Mouse (Mus musculus): ENCODE measurements around the gene Ak9. TPM values are rescaled to one million over a fixed set of nuclear protein-coding genes. Genes with fewer than 3 reads are reported as not detected.

The Ak9 gene
- polyA plus RNA-seq, 1 experiment from 2014 or later = not detected

DNA sequence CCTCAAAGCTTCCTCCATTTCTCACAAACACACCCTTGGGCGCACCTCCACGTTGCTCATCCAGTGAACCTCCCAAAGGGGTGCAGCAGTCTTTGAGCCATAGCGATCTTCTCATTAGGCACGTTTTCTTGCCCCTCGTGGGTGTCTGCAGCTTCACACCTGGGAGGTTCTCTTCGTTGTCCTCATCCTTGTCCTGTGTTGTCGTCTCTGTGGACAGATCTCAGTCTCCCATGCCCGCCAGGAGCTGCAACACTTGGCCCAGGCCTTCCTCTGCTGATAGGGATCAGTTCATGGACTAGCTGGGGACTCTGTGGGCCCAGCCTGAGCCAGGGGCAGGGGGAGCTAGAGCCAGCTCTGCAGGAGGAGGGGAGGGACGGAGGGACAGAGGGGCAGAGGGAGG, 61.3 kb downstream of the Ak9 start:
- 73% methylated on average over 9 of the region's 9 CpGs for WGBS (ENCODE audit: insufficient replicate concordance)
- Histone ChIP-seq H3K4me3 (ENCODE audit: low read depth, low read length) (no peak overlapping the region), H3K9ac (replicated peaks) (no peak overlapping the region), H3K36me3 (replicated peaks; ENCODE audit: insufficient read depth, low read length) (no peaks in the 10 kb centered on the region), H3K27ac (ENCODE audit: low read depth) (no peak overlapping the region), H3K27me3 (ENCODE audit: insufficient read depth, low read length) (no peaks in the 10 kb centered on the region), H3K9me3 (ENCODE audit: low read length) (no peaks in the 10 kb centered on the region), H3K4me1 (ENCODE audit: insufficient read depth) (no peaks in the 10 kb centered on the region), H3K4me2 (ENCODE audit: low read depth, low read length) (no peak overlapping the region)
- no peak for TF ChIP-seq EP300 (IDR thresholded peaks at IDR 0.05; ENCODE audit: low read depth)
- TF ChIP-seq CTCF (IDR thresholded peaks at IDR 0.05; ENCODE audit: low read depth) = no peak
- ATAC-seq = no peak
- no peak for DNase-seq

DNA sequence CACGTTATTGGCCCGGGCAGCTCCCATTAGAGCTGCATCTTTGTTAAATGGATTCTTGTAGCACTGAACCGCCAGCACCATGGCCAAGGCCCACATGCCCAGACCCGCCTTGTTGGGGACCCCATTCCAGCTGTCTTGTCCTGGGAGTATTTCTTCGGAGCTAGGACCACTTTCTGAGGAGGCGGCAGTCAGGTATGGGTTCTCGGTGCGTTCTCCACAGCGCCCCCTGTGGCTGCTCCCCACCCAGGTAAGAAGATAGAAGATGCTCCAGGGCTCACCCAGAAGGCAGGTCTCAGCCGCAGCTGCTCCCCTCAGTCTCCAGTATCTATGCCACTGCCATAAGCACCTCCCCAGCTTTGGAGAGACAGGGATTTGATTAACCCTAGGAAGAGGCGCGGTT, 76.7 kb downstream of the Ak9 start:
- no peaks in the 10 kb centered on the region for H3K9me3 ChIP-seq (ENCODE audit: low read length)
- no peak overlapping the region for H3K27ac ChIP-seq (ENCODE audit: low read depth)
- H3K27me3 ChIP-seq (ENCODE audit: insufficient read depth, low read length) = no peaks in the 10 kb centered on the region
- no peak for DNase-seq
- no peaks in the 10 kb centered on the region for H3K36me3 ChIP-seq (replicated peaks; ENCODE audit: insufficient read depth, low read length)
- TF ChIP-seq CTCF (IDR thresholded peaks at IDR 0.05; ENCODE audit: low read depth) (no peak), EP300 (IDR thresholded peaks at IDR 0.05; ENCODE audit: low read depth) (no peak)
- H3K4me3 ChIP-seq (ENCODE audit: low read depth, low read length) = no peak overlapping the region
- peaks cover under 1% of the 10 kb centered on the region; the same call in 1 of the 2 replicates for H3K4me1 ChIP-seq (ENCODE audit: insufficient read depth)
- 63% methylated on average over 12 of the region's 12 CpGs for WGBS (ENCODE audit: insufficient replicate concordance)
- no peak overlapping the region for H3K4me2 ChIP-seq (ENCODE audit: low read depth, low read length)
- H3K9ac ChIP-seq (replicated peaks) = no peak overlapping the region
- no peak for ATAC-seq

- Histone ChIP-seq H3K27me3 (ENCODE audit: insufficient read depth, low read length) (no peaks in the 10 kb centered on the region), H3K9ac (replicated peaks) (no peak overlapping the region), H3K4me3 (ENCODE audit: low read depth, low read length) (no peak overlapping the region), H3K36me3 (replicated peaks; ENCODE audit: insufficient read depth, low read length) (no peaks in the 10 kb centered on the region), H3K27ac (ENCODE audit: low read depth) (peak overlapping the region; percentile 83), H3K4me2 (ENCODE audit: low read depth, low read length) (peak overlapping the region; percentile 38; the same call in 1 of the 2 replicates), H3K9me3 (ENCODE audit: low read length) (no peaks in the 10 kb centered on the region), H3K4me1 (ENCODE audit: insufficient read depth) (peaks cover 4% of the 10 kb centered on the region; the same call in 1 of the 2 replicates)
- DNase-seq (peak; percentile 70), ATAC-seq (peak; percentile 80)
- TF ChIP-seq CTCF (IDR thresholded peaks at IDR 0.05; ENCODE audit: low read depth) (no peak), EP300 (IDR thresholded peaks at IDR 0.05; ENCODE audit: low read depth) (0 out of 2 replicates have a peak, but pooled peaks have one; percentile 7)
- 46% methylated on average over 15 of the region's 15 CpGs for WGBS (ENCODE audit: insufficient replicate concordance)
These were observed 81.9 kb downstream of the Ak9 start for GRCm38 (mm10) chr10:41385506-41386221.

GRCm38 (mm10) chr10:41393555-41393954, 89.8 kb downstream of the Ak9 start:
- WGBS (ENCODE audit: insufficient replicate concordance) = 51% methylated on average over 2 of the region's 2 CpGs
- ATAC-seq = no peak
- H3K27ac ChIP-seq (ENCODE audit: low read depth) = no peak overlapping the region
- no peak for DNase-seq
- no peak overlapping the region for H3K4me3 ChIP-seq (ENCODE audit: low read depth, low read length)
- H3K4me2 ChIP-seq (ENCODE audit: low read depth, low read length) = no peak overlapping the region
- H3K27me3 ChIP-seq (ENCODE audit: insufficient read depth, low read length) = no peaks in the 10 kb centered on the region
- H3K4me1 ChIP-seq (ENCODE audit: insufficient read depth) = no peaks in the 10 kb centered on the region
- no peak overlapping the region for H3K9ac ChIP-seq (replicated peaks)
- TF ChIP-seq EP300 (IDR thresholded peaks at IDR 0.05; ENCODE audit: low read depth) (no peak), CTCF (IDR thresholded peaks at IDR 0.05; ENCODE audit: low read depth) (peak; percentile 42; the same call in 1 of the 2 replicates)
- no peaks in the 10 kb centered on the region for H3K9me3 ChIP-seq (ENCODE audit: low read length)
- H3K36me3 ChIP-seq (replicated peaks; ENCODE audit: insufficient read depth, low read length) = no peaks in the 10 kb centered on the region

DNA sequence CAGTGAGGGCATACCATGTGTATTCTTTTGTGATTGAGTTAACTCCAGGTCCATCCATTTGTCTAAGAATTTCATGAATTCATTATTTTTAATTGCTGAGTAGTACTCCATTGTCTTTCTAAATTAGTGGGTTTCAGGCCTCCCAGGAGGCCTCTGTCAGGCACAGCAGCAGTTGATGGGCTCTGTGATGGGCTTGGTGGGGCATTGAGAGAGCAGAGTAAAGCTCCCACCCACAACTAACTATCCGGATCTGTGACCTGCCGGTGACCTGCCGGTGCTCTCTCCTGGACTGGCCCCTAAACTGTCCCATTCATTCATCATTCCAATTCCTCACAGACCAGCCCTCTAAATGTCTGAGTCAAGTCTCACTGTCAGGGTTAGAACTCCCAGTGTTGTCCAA, 97.3 kb downstream of the Ak9 start:
- WGBS (ENCODE audit: insufficient replicate concordance) = 91% methylated on average over 3 of the region's 3 CpGs

GRCm38 (mm10) chr10:41403364-41403763, 99.6 kb downstream of the Ak9 start:
- TF ChIP-seq CTCF (IDR thresholded peaks at IDR 0.05; ENCODE audit: low read depth) = no peak
- no peak for TF ChIP-seq EP300 (IDR thresholded peaks at IDR 0.05; ENCODE audit: low read depth)
- WGBS (ENCODE audit: insufficient replicate concordance) = 70% methylated on average over 2 of the region's 2 CpGs
- H3K9me3 ChIP-seq (ENCODE audit: low read length) = no peaks in the 10 kb centered on the region
- H3K27ac ChIP-seq (ENCODE audit: low read depth) = no peak overlapping the region
- no peak overlapping the region for H3K4me3 ChIP-seq (ENCODE audit: low read depth, low read length)
- no peak for DNase-seq
- no peaks in the 10 kb centered on the region for H3K4me1 ChIP-seq (ENCODE audit: insufficient read depth)
- H3K27me3 ChIP-seq (ENCODE audit: insufficient read depth, low read length) = no peaks in the 10 kb centered on the region
- H3K9ac ChIP-seq (replicated peaks) = no peak overlapping the region
- no peaks in the 10 kb centered on the region for H3K36me3 ChIP-seq (replicated peaks; ENCODE audit: insufficient read depth, low read length)
- no peak for ATAC-seq
- H3K4me2 ChIP-seq (ENCODE audit: low read depth, low read length) = no peak overlapping the region

More for the DNA sequence above, 97.3 kb downstream of the Ak9 start:
- Histone ChIP-seq H3K4me1 (ENCODE audit: insufficient read depth) (no peaks in the 10 kb centered on the region), H3K9ac (replicated peaks) (no peak overlapping the region), H3K4me2 (ENCODE audit: low read depth, low read length) (no peak overlapping the region), H3K9me3 (ENCODE audit: low read length) (no peaks in the 10 kb centered on the region), H3K27ac (ENCODE audit: low read depth) (no peak overlapping the region), H3K4me3 (ENCODE audit: low read depth, low read length) (no peak overlapping the region), H3K36me3 (replicated peaks; ENCODE audit: insufficient read depth, low read length) (no peaks in the 10 kb centered on the region), H3K27me3 (ENCODE audit: insufficient read depth, low read length) (no peaks in the 10 kb centered on the region)
- DNase-seq = no peak
- ATAC-seq = no peak
- TF ChIP-seq CTCF (IDR thresholded peaks at IDR 0.05; ENCODE audit: low read depth) (no peak), EP300 (IDR thresholded peaks at IDR 0.05; ENCODE audit: low read depth) (no peak)
